Mouse (Mus musculus): ENCODE measurements around the gene Zfp128. TPM values are rescaled to one million over a fixed set of nuclear protein-coding genes. Genes with fewer than 3 reads are reported as not detected.
"Not testable (repeated sequence)": the region's sequence is repeated elsewhere in the genome, so short reads cannot be mapped to it uniquely, and the experiment has no call there.

Gene Zfp128
- polyA plus RNA-seq, 1 experiment from 2014 or later = 5.5 TPM

DNA sequence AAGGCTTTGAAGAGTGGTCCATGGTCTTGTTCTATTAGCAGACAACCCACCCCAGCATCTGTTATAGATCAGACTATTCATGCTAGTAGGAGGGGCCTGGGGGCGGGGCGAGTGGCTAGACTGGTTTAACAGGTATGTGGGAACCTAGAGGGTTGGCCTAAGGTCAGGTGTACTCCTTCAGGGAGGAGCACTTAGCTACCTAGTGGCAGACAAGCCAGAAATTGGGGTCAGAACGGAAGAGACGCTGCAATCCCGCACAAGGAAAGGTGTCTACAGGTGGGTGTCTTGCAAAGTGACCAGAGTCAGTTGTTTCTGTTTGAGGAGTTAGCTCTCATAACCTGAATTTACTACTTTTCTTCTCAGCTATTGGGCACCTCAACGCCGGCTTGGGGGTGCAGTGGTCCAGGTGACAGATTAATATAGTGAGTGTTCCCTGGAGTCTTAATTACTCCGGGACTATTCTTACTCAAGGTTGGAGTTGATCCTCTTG is 46.3 kb downstream of the Zfp128 start, which contains the start of gene Rnf225:
Gene Rnf225, plus strand, starts transcription at position 226 of the 490 bp plus-strand sequence.
- H3K4me3 ChIP-seq = peak within 1 kb of the TSS; percentile 46
- peaks cover 28% of the 10 kb centered on the region for H3K4me1 ChIP-seq
- peak; percentile 27 for DNase-seq (ENCODE audit: low spot score)
- peaks cover 50% of the 10 kb centered on the region for H3K27me3 ChIP-seq (ENCODE audit: low read depth, poor library complexity, severe bottlenecking)
- H3K36me3 ChIP-seq = peaks cover 68% of the 10 kb centered on the region
- no peaks in the 10 kb centered on the region for H3K9me3 ChIP-seq (replicated peaks)
- WGBS = 20% methylated on average over 8 of the region's 8 CpGs
- H3K27ac ChIP-seq (replicated peaks) = peak within 1 kb of the TSS; percentile 46; the same call in 1 of the 2 replicates

DNA sequence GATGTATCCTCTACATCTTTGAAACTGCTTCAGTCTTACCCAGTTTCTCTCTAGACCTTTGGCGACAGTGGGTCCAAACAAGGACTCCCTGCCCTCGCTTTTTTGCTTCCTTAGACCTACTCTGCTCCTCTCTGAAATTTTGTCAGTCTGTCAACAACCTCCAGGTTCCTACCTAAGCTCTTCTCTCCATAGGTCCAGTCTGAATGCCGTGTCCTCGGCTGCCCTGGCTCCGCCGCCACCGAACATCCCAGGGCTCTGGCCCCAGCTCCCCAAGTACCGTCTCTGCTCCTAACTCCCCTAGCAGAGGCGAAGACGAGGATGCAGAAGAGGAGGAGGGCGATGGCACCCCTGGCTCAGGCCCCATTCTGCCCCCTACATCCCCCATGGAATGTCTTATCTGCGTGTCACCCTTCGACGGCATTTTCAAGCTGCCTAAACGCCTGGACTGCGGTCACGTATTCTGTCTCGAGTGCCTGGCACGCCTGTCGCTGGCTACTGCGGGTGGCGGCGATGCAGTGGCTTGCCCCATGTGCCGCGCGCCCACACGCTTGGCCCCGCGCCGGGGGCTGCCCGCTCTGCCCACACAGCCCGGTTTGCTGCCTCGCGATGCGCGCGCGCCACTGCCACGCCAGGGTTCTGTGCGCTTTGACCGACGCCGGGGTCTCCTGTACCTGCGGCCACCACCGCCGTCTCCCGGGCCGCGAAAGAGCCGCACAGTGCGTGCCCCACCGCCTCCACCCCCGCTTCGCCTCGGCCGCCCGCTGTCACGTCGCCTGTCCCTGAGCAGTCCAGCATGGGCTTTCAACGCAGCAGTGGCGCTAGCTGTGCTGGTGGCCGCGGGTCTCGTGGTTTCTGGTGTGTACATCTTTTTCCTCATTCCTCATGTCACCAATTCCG is 47.0 kb downstream of the Zfp128 start:
- H3K4me1 ChIP-seq = peaks cover 25% of the 10 kb centered on the region
- H3K27me3 ChIP-seq (ENCODE audit: low read depth, poor library complexity, severe bottlenecking) = peaks cover 50% of the 10 kb centered on the region
- WGBS = 4% methylated on average over 65 of the region's 65 CpGs
- peak overlapping the region; percentile 46 for H3K4me3 ChIP-seq
- peaks cover 68% of the 10 kb centered on the region for H3K36me3 ChIP-seq
- peak overlapping the region; percentile 46; the same call in 1 of the 2 replicates for H3K27ac ChIP-seq (replicated peaks)
- DNase-seq (ENCODE audit: low spot score) = peak; percentile 47
- no peaks in the 10 kb centered on the region for H3K9me3 ChIP-seq (replicated peaks)

DNA sequence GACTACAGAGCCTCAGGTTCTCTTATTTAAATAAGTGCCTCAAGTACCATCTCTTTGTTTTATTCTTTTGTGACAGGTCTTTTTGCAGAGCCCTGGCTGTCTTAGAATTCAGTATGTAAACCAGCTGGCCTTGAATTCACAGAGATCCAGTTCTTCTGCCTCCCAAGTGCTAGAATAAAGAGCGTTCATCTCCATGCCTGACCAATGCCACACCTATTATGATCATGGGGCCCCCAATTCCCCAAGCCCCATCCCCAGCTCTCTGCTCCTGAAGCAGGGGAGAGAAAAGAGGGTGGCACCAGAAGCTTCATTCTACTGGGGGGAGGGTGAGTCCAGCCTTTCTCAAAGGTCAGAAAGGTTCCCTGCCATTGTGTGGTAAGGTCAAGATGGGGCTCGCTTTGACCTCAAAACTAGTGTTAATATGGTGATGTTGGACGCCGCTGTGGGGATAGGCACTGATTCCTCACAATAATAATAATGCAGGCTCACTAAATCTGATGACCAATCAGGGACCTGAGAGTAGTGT is 52.7 kb downstream of the Zfp128 start:
- peaks cover 15% of the 10 kb centered on the region for H3K36me3 ChIP-seq
- H3K27ac ChIP-seq (replicated peaks) = no peak overlapping the region; the same call in 1 of the 2 replicates
- no peaks in the 10 kb centered on the region for H3K9me3 ChIP-seq (replicated peaks)
- DNase-seq (ENCODE audit: low spot score) = no peak
- peaks cover 12% of the 10 kb centered on the region for H3K4me1 ChIP-seq
- H3K27me3 ChIP-seq (ENCODE audit: low read depth, poor library complexity, severe bottlenecking) = peaks cover 14% of the 10 kb centered on the region
- 51% methylated on average over 4 of the region's 4 CpGs for WGBS
- no peak overlapping the region for H3K4me3 ChIP-seq

DNA sequence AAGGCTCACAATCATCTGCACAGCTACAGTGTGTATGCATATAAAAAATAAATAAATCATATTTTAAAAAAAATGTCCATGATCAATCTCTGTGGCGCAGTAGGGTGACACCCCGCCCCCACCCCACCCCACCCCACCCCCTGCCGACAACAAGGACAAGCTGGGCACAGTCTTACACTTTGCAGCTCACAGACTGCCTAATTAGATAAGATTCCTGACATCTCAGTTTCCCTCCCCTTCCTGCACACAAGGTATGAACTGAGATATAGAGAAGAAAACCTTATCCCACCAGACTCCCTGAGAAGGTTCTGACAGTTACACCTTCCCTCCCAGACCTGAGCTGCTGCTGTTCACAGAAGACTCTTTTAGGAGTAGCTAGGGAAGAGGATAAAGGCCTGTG is 53.8 kb downstream of the Zfp128 start:
- 85% methylated on average over 3 of the region's 3 CpGs for WGBS
- 0 out of 2 replicates have a peak, but pooled peaks cover 5% of the 10 kb centered on the region for H3K36me3 ChIP-seq
- no peaks in the 10 kb centered on the region for H3K9me3 ChIP-seq (replicated peaks)
- H3K4me3 ChIP-seq = no peak overlapping the region
- no peak overlapping the region for H3K27ac ChIP-seq (replicated peaks)
- no peak for DNase-seq (ENCODE audit: low spot score)
- peaks cover 12% of the 10 kb centered on the region for H3K4me1 ChIP-seq
- peaks cover 3% of the 10 kb centered on the region; the same call in 1 of the 2 replicates for H3K27me3 ChIP-seq (ENCODE audit: low read depth, poor library complexity, severe bottlenecking)

DNA sequence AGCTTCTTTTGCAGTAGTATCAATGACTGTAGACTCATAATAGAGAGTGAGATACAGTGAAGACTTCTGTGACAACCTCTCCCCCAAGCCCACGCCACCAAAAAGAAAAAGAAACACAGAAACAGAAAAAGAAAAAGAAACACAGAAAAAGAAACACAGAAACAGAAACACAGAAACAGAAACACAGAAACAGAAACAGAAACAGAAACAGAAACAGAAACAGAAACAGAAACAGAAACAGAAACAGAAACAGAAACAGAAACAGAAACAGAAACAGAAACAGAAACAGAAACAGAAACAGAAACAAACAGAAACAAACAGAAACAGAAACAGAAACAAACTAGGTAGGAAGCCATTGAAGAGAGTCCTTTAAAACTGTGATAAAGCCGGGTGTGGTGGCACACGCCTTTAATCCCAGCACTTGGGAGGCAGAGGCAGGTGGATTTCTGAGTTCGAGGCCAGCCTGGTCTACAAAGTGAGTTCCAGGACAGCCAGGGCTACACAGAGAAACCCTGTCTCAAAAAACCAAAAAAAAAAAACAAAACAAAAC is 56.4 kb downstream of the Zfp128 start:
- peaks cover 12% of the 10 kb centered on the region for H3K4me1 ChIP-seq
- not testable (repeated sequence) for H3K27ac ChIP-seq (replicated peaks); H3K36me3 ChIP-seq; H3K9me3 ChIP-seq (replicated peaks); DNase-seq (ENCODE audit: low spot score); H3K4me3 ChIP-seq; H3K27me3 ChIP-seq (ENCODE audit: low read depth, poor library complexity, severe bottlenecking)
- 82% methylated on average over 4 of the region's 4 CpGs for WGBS

DNA sequence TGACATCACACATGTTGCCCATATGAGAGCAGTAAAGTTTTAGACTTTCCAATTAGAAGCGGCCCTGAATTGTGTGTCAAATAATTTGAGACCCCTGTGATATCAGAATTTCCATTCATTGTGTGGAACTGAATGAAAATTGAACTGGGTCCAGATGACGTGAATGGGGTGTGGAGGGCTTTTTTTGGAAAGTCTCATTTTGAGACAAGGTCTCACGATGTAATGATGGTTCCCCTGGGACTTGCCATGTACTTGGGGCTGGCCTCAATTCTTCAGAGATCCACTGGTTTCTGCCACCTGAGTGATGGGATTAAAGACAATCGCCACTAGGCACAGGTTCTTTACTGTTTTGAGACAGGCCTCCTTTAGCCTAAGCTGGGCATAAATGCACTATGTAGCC is 59.6 kb downstream of the Zfp128 start:
- no peaks in the 10 kb centered on the region for H3K36me3 ChIP-seq
- H3K27me3 ChIP-seq (ENCODE audit: low read depth, poor library complexity, severe bottlenecking) = no peaks in the 10 kb centered on the region
- no peaks in the 10 kb centered on the region for H3K4me1 ChIP-seq
- no peaks in the 10 kb centered on the region for H3K9me3 ChIP-seq (replicated peaks)
- DNase-seq (ENCODE audit: low spot score) = no peak
- no peak overlapping the region for H3K4me3 ChIP-seq
- WGBS = 90% methylated on average over 4 of the region's 4 CpGs
- H3K27ac ChIP-seq (replicated peaks) = no peak overlapping the region

Other genes with a start within 250 kb of the Zfp128 start
- 0.02 TPM in 1 of 2 replicates, not detected in the other for gene Vmn2r54, start 240.9 kb upstream of the Zfp128 start, polyA plus RNA-seq (2016; fragmentation: Nextera tagmentation; extraction: Ambion mirVana)
- not detected in 2 replicates for gene Vmn2r55, start 196.2 kb upstream of the Zfp128 start, polyA plus RNA-seq (2016; fragmentation: Nextera tagmentation; extraction: Ambion mirVana)
- not detected in 2 replicates for gene Vmn2r56, start 146.2 kb upstream of the Zfp128 start, polyA plus RNA-seq (2016; fragmentation: Nextera tagmentation; extraction: Ambion mirVana)
- gene Zscan18, start 77.5 kb upstream of the Zfp128 start, polyA plus RNA-seq (2016; fragmentation: Nextera tagmentation; extraction: Ambion mirVana) = 10.4 and 13.7 TPM in 2 replicates
- gene Zfp329, start 62.3 kb upstream of the Zfp128 start, polyA plus RNA-seq (2016; fragmentation: Nextera tagmentation; extraction: Ambion mirVana) = 17.3 and 20.4 TPM in 2 replicates
- 28.3 and 34.0 TPM in 2 replicates for gene Zfp110, start 46.4 kb upstream of the Zfp128 start, polyA plus RNA-seq (2016; fragmentation: Nextera tagmentation; extraction: Ambion mirVana)
- 16.3 and 17.7 TPM in 2 replicates for gene Zscan22, start 16.6 kb downstream of the Zfp128 start, polyA plus RNA-seq (2016; fragmentation: Nextera tagmentation; extraction: Ambion mirVana)
- gene Rps5, start 41.1 kb downstream of the Zfp128 start, polyA plus RNA-seq (2016; fragmentation: Nextera tagmentation; extraction: Ambion mirVana) = 886 and 1,011 TPM in 2 replicates
- gene Rnf225, start 46.2 kb downstream of the Zfp128 start, polyA plus RNA-seq (2016; fragmentation: Nextera tagmentation; extraction: Ambion mirVana) = 0.47 and 0.83 TPM in 2 replicates
- 11.4 and 13.2 TPM in 2 replicates for gene Zfp324, start 84.7 kb downstream of the Zfp128 start, polyA plus RNA-seq (2016; fragmentation: Nextera tagmentation; extraction: Ambion mirVana)
- gene Zfp446, start 96.7 kb downstream of the Zfp128 start, polyA plus RNA-seq (2016; fragmentation: Nextera tagmentation; extraction: Ambion mirVana) = 18.0 and 19.4 TPM in 2 replicates
- 0.05 and 0.07 TPM in 2 replicates for gene Slc27a5, start 117.0 kb downstream of the Zfp128 start, polyA plus RNA-seq (2016; fragmentation: Nextera tagmentation; extraction: Ambion mirVana)
- 349 and 398 TPM in 2 replicates for gene Trim28, start 117.9 kb downstream of the Zfp128 start, polyA plus RNA-seq (2016; fragmentation: Nextera tagmentation; extraction: Ambion mirVana)
- gene Zbtb45, start 128.9 kb downstream of the Zfp128 start, polyA plus RNA-seq (2016; fragmentation: Nextera tagmentation; extraction: Ambion mirVana) = 32.7 and 36.4 TPM in 2 replicates
- gene Chmp2a, start 153.6 kb downstream of the Zfp128 start, polyA plus RNA-seq (2016; fragmentation: Nextera tagmentation; extraction: Ambion mirVana) = 113 and 133 TPM in 2 replicates
- 84.5 and 103 TPM in 2 replicates for gene Ube2m, start 157.1 kb downstream of the Zfp128 start, polyA plus RNA-seq (2016; fragmentation: Nextera tagmentation; extraction: Ambion mirVana)
- gene Mzf1, start 173.6 kb downstream of the Zfp128 start, polyA plus RNA-seq (2016; fragmentation: Nextera tagmentation; extraction: Ambion mirVana) = 3.3 and 4.5 TPM in 2 replicates
- gene Vmn1r85, start 214.0 kb downstream of the Zfp128 start, polyA plus RNA-seq (2016; fragmentation: Nextera tagmentation; extraction: Ambion mirVana) = not detected in 2 replicates
- not detected in 2 replicates for gene Vmn1r86, start 238.7 kb downstream of the Zfp128 start, polyA plus RNA-seq (2016; fragmentation: Nextera tagmentation; extraction: Ambion mirVana)

All from midbrain, embryonic 10.5 days (tissue).